Mouse (Mus musculus): Measurements from ENCODE around the gene Hlx. TPM values are rescaled to one million over a fixed set of nuclear protein-coding genes. Genes with fewer than 3 reads are reported as not detected.

Gene Hlx
- polyA plus RNA-seq, 1 experiment from 2014 or later, result 24.9 TPM

- 94% methylated on average over 3 of the region's 3 CpGs for WGBS (ENCODE audit: missing documents)
- Histone ChIP-seq H3K79me2 (ENCODE audit: inconsistent target) (no peaks in the 10 kb centered on the region), H3K27ac (no peak overlapping the region), H3K4me3 (ENCODE audit: inconsistent target) (no peak overlapping the region), H3K36me3 (ENCODE audit: inconsistent target) (no peaks in the 10 kb centered on the region)
Observed at GRCm38 (mm10) chr1:184714515-184714914, 17.9 kb downstream of the Hlx start.

GRCm38 (mm10) chr1:184713716-184714115 lies 18.7 kb downstream of the Hlx start:
- Histone ChIP-seq H3K36me3 (ENCODE audit: inconsistent target) (no peaks in the 10 kb centered on the region), H3K4me3 (ENCODE audit: inconsistent target) (no peak overlapping the region), H3K27ac (no peak overlapping the region), H3K79me2 (ENCODE audit: inconsistent target) (no peaks in the 10 kb centered on the region)
- 81% methylated on average over 5 of the region's 5 CpGs for whole genome bisulfite sequencing (ENCODE audit: missing documents)

- 92% methylated on average over 4 of the region's 4 CpGs for WGBS (ENCODE audit: missing documents)
- no peaks in the 10 kb centered on the region for H3K79me2 ChIP-seq (ENCODE audit: inconsistent target)
- no peak overlapping the region for H3K27ac ChIP-seq
- H3K4me3 ChIP-seq (ENCODE audit: inconsistent target), result no peak overlapping the region
- no peaks in the 10 kb centered on the region for H3K36me3 ChIP-seq (ENCODE audit: inconsistent target)
Observed at GRCm38 (mm10) chr1:184707532-184708248, 24.7 kb downstream of the Hlx start.

GRCm38 (mm10) chr1:184704901-184705300 lies 27.5 kb downstream of the Hlx start:
- Histone ChIP-seq H3K4me3 (ENCODE audit: inconsistent target) (no peak overlapping the region), H3K36me3 (ENCODE audit: inconsistent target) (no peaks in the 10 kb centered on the region), H3K79me2 (ENCODE audit: inconsistent target) (no peaks in the 10 kb centered on the region), H3K27ac (no peak overlapping the region)
- 89% methylated on average over 3 of the region's 3 CpGs for WGBS (ENCODE audit: missing documents)

GRCm38 (mm10) chr1:184699295-184699694 lies 33.1 kb downstream of the Hlx start:
- H3K27ac ChIP-seq, result no peak overlapping the region
- no peaks in the 10 kb centered on the region for H3K36me3 ChIP-seq (ENCODE audit: inconsistent target)
- no peaks in the 10 kb centered on the region for H3K79me2 ChIP-seq (ENCODE audit: inconsistent target)
- no peak overlapping the region for H3K4me3 ChIP-seq (ENCODE audit: inconsistent target)
- 100% methylated on average over 1 of the region's 1 CpGs for WGBS (ENCODE audit: missing documents)

GRCm38 (mm10) chr1:184695451-184695850 lies 37.0 kb downstream of the Hlx start:
- Histone ChIP-seq H3K36me3 (ENCODE audit: inconsistent target) (no peaks in the 10 kb centered on the region), H3K27ac (no peak overlapping the region), H3K4me3 (ENCODE audit: inconsistent target) (no peak overlapping the region), H3K79me2 (ENCODE audit: inconsistent target) (no peaks in the 10 kb centered on the region)
- 44% methylated on average over 2 of the region's 2 CpGs for WGBS (ENCODE audit: missing documents)

GRCm38 (mm10) chr1:184692204-184692904 lies 40.1 kb downstream of the Hlx start:
- Histone ChIP-seq H3K36me3 (ENCODE audit: inconsistent target) (no peaks in the 10 kb centered on the region), H3K79me2 (ENCODE audit: inconsistent target) (no peaks in the 10 kb centered on the region), H3K4me3 (ENCODE audit: inconsistent target) (no peak overlapping the region), H3K27ac (no peak overlapping the region)
- 52% methylated on average over 10 of the region's 10 CpGs for WGBS (ENCODE audit: missing documents)

GRCm38 (mm10) chr1:184691240-184691639 lies 41.2 kb downstream of the Hlx start:
- Histone ChIP-seq H3K27ac (no peak overlapping the region), H3K4me3 (ENCODE audit: inconsistent target) (no peak overlapping the region), H3K79me2 (ENCODE audit: inconsistent target) (no peaks in the 10 kb centered on the region), H3K36me3 (ENCODE audit: inconsistent target) (no peaks in the 10 kb centered on the region)
- 94% methylated on average over 8 of the region's 8 CpGs for WGBS (ENCODE audit: missing documents)

- H3K27ac ChIP-seq, result no peak overlapping the region
- no peaks in the 10 kb centered on the region for H3K79me2 ChIP-seq (ENCODE audit: inconsistent target)
- no peak overlapping the region for H3K4me3 ChIP-seq (ENCODE audit: inconsistent target)
- no peaks in the 10 kb centered on the region for H3K36me3 ChIP-seq (ENCODE audit: inconsistent target)
- WGBS (ENCODE audit: missing documents), result 86% methylated on average over 7 of the region's 7 CpGs
Observed at GRCm38 (mm10) chr1:184688026-184688425, 44.4 kb downstream of the Hlx start.

GRCm38 (mm10) chr1:184687512-184687911 lies 44.9 kb downstream of the Hlx start:
- no peaks in the 10 kb centered on the region for H3K36me3 ChIP-seq (ENCODE audit: inconsistent target)
- H3K27ac ChIP-seq, result no peak overlapping the region
- WGBS (ENCODE audit: missing documents), result 90% methylated on average over 4 of the region's 4 CpGs
- no peaks in the 10 kb centered on the region for H3K79me2 ChIP-seq (ENCODE audit: inconsistent target)
- H3K4me3 ChIP-seq (ENCODE audit: inconsistent target), result no peak overlapping the region

- no peak overlapping the region for H3K27ac ChIP-seq
Observed at GRCm38 (mm10) chr1:184683541-184683940, 48.9 kb downstream of the Hlx start.

GRCm38 (mm10) chr1:184679416-184679965 lies 52.9 kb downstream of the Hlx start:
- Histone ChIP-seq H3K79me2 (ENCODE audit: inconsistent target) (no peaks in the 10 kb centered on the region), H3K36me3 (ENCODE audit: inconsistent target) (no peaks in the 10 kb centered on the region), H3K4me3 (ENCODE audit: inconsistent target) (no peak overlapping the region), H3K27ac (no peak overlapping the region)
- WGBS (ENCODE audit: missing documents), result 97% methylated on average over 7 of the region's 8 CpGs

More at GRCm38 (mm10) chr1:184683541-184683940, 48.9 kb downstream of the Hlx start:
- Histone ChIP-seq H3K36me3 (ENCODE audit: inconsistent target) (no peaks in the 10 kb centered on the region), H3K79me2 (ENCODE audit: inconsistent target) (no peaks in the 10 kb centered on the region), H3K4me3 (ENCODE audit: inconsistent target) (no peak overlapping the region)
- 27% methylated on average over 6 of the region's 6 CpGs for WGBS (ENCODE audit: missing documents)

- Histone ChIP-seq H3K79me2 (ENCODE audit: inconsistent target) (no peaks in the 10 kb centered on the region), H3K27ac (no peak overlapping the region), H3K4me3 (ENCODE audit: inconsistent target) (no peak overlapping the region), H3K36me3 (ENCODE audit: inconsistent target) (no peaks in the 10 kb centered on the region)
- 75% methylated on average over 2 of the region's 2 CpGs for WGBS (ENCODE audit: missing documents)
Observed at GRCm38 (mm10) chr1:184677641-184678040, 54.8 kb downstream of the Hlx start.
